Mouse (Mus musculus): Measurements from ENCODE around the gene Prrt1. TPM values are rescaled to one million over a fixed set of nuclear protein-coding genes. Genes with fewer than 3 reads are reported as not detected.
A peak's percentile ranks its signal among the peaks of the same experiment; 100 is the strongest.

Gene Prrt1
- polyA plus RNA-seq, 1 experiment from 2014 or later: 0.17 TPM

- H3K4me2 ChIP-seq (ENCODE audit: low read depth, severe bottlenecking): peak overlapping the region; percentile 89
- no peaks in the 10 kb centered on the region for H3K36me3 ChIP-seq (ENCODE audit: control insufficient read depth, insufficient read depth, low read length)
- H3K4me1 ChIP-seq (ENCODE audit: control insufficient read depth, insufficient read depth, low read length): peaks cover 36% of the 10 kb centered on the region
- WGBS: 5% methylated on average over 19 of the region's 19 CpGs
- H3K27me3 ChIP-seq (ENCODE audit: control insufficient read depth, insufficient read depth, low read length): no peaks in the 10 kb centered on the region
- peak overlapping the region; percentile 92 for H3K9ac ChIP-seq (ENCODE audit: low read length)
- peak overlapping the region; percentile 94 for H3K27ac ChIP-seq (replicated peaks; ENCODE audit: low read depth, low read length)
- DNase-seq (ENCODE audit: low spot score) (no peak), ATAC-seq (ENCODE audit: insufficient number of reproducible peaks, low FRiP score, low TSS enrichment, low read depth) (no peak)
- peak overlapping the region; percentile 74 for H3K4me3 ChIP-seq (ENCODE audit: low read depth, low read length)
- H3K9me3 ChIP-seq (ENCODE audit: control insufficient read depth, low read length): no peaks in the 10 kb centered on the region
Observed at GRCm38 (mm10) chr17:34587814-34588213, 41.5 kb upstream of the Prrt1 start.

- Histone ChIP-seq H3K9me3 (ENCODE audit: control insufficient read depth, low read length) (no peaks in the 10 kb centered on the region), H3K27me3 (ENCODE audit: control insufficient read depth, insufficient read depth, low read length) (no peaks in the 10 kb centered on the region), H3K4me1 (ENCODE audit: control insufficient read depth, insufficient read depth, low read length) (peaks cover 42% of the 10 kb centered on the region), H3K9ac (ENCODE audit: low read length) (no peak overlapping the region), H3K27ac (replicated peaks; ENCODE audit: low read depth, low read length) (peak overlapping the region; percentile 57; the same call in 1 of the 2 replicates), H3K36me3 (ENCODE audit: control insufficient read depth, insufficient read depth, low read length) (no peaks in the 10 kb centered on the region), H3K4me2 (ENCODE audit: low read depth, severe bottlenecking) (no peak overlapping the region), H3K4me3 (ENCODE audit: low read depth, low read length) (no peak overlapping the region)
- DNase-seq (ENCODE audit: low spot score): no peak
- 42% methylated on average over 3 of the region's 3 CpGs for WGBS
- ATAC-seq (ENCODE audit: insufficient number of reproducible peaks, low FRiP score, low TSS enrichment, low read depth): no peak
Observed at GRCm38 (mm10) chr17:34588767-34589166, 40.6 kb upstream of the Prrt1 start.

- 34% methylated on average over 7 of the region's 7 CpGs for WGBS
Observed at GRCm38 (mm10) chr17:34589206-34589605, 40.1 kb upstream of the Prrt1 start.

GRCm38 (mm10) chr17:34589681-34590101, 39.6 kb upstream of the Prrt1 start, which contains the start of gene Gpsm3:
Gpsm3 (plus strand) TSS chr17:34589806.
- Histone ChIP-seq H3K9ac (ENCODE audit: low read length) (no peak within 1 kb of the TSS), H3K36me3 (ENCODE audit: control insufficient read depth, insufficient read depth, low read length) (peaks cover 3% of the 10 kb centered on the region; the same call in 1 of the 2 replicates), H3K27ac (replicated peaks; ENCODE audit: low read depth, low read length) (peak within 1 kb of the TSS; percentile 57; the same call in 1 of the 2 replicates), H3K4me3 (ENCODE audit: low read depth, low read length) (peak within 1 kb of the TSS; percentile 3; the same call in 1 of the 2 replicates), H3K9me3 (ENCODE audit: control insufficient read depth, low read length) (no peaks in the 10 kb centered on the region), H3K27me3 (ENCODE audit: control insufficient read depth, insufficient read depth, low read length) (no peaks in the 10 kb centered on the region), H3K4me2 (ENCODE audit: low read depth, severe bottlenecking) (0 out of 2 replicates have a peak within 1 kb of the TSS, but pooled peaks have one; percentile 3), H3K4me1 (ENCODE audit: control insufficient read depth, insufficient read depth, low read length) (peaks cover 49% of the 10 kb centered on the region)
- ATAC-seq (ENCODE audit: insufficient number of reproducible peaks, low FRiP score, low TSS enrichment, low read depth) (no peak), DNase-seq (ENCODE audit: low spot score) (no peak)
- 19% methylated on average over 7 of the region's 7 CpGs for WGBS

More at GRCm38 (mm10) chr17:34589206-34589605, 40.1 kb upstream of the Prrt1 start:
- H3K9me3 ChIP-seq (ENCODE audit: control insufficient read depth, low read length): no peaks in the 10 kb centered on the region
- H3K9ac ChIP-seq (ENCODE audit: low read length): no peak overlapping the region
- H3K27ac ChIP-seq (replicated peaks; ENCODE audit: low read depth, low read length): peak overlapping the region; percentile 57; the same call in 1 of the 2 replicates
- DNase-seq (ENCODE audit: low spot score) (no peak), ATAC-seq (ENCODE audit: insufficient number of reproducible peaks, low FRiP score, low TSS enrichment, low read depth) (no peak)
- no peaks in the 10 kb centered on the region; the same call in 1 of the 2 replicates for H3K36me3 ChIP-seq (ENCODE audit: control insufficient read depth, insufficient read depth, low read length)
- H3K4me1 ChIP-seq (ENCODE audit: control insufficient read depth, insufficient read depth, low read length): peaks cover 46% of the 10 kb centered on the region
- no peak overlapping the region for H3K4me2 ChIP-seq (ENCODE audit: low read depth, severe bottlenecking)
- no peaks in the 10 kb centered on the region for H3K27me3 ChIP-seq (ENCODE audit: control insufficient read depth, insufficient read depth, low read length)
- H3K4me3 ChIP-seq (ENCODE audit: low read depth, low read length): no peak overlapping the region

- DNase-seq (ENCODE audit: low spot score) (no peak), ATAC-seq (ENCODE audit: insufficient number of reproducible peaks, low FRiP score, low TSS enrichment, low read depth) (no peak)
- Histone ChIP-seq H3K4me1 (ENCODE audit: control insufficient read depth, insufficient read depth, low read length) (peaks cover 49% of the 10 kb centered on the region), H3K9me3 (ENCODE audit: control insufficient read depth, low read length) (no peaks in the 10 kb centered on the region), H3K4me3 (ENCODE audit: low read depth, low read length) (peak overlapping the region; percentile 3; the same call in 1 of the 2 replicates), H3K4me2 (ENCODE audit: low read depth, severe bottlenecking) (no peak overlapping the region), H3K9ac (ENCODE audit: low read length) (no peak overlapping the region), H3K36me3 (ENCODE audit: control insufficient read depth, insufficient read depth, low read length) (peaks cover 4% of the 10 kb centered on the region; the same call in 1 of the 2 replicates), H3K27me3 (ENCODE audit: control insufficient read depth, insufficient read depth, low read length) (no peaks in the 10 kb centered on the region), H3K27ac (replicated peaks; ENCODE audit: low read depth, low read length) (no peak overlapping the region; the same call in 1 of the 2 replicates)
- WGBS: 67% methylated on average over 15 of the region's 15 CpGs
Observed at GRCm38 (mm10) chr17:34590154-34590987, 39.0 kb upstream of the Prrt1 start.

GRCm38 (mm10) chr17:34591029-34591993, 38.0 kb upstream of the Prrt1 start, which contains the start of gene Pbx2:
Pbx2 (plus strand) TSS chr17:34591266.
- H3K36me3 ChIP-seq (ENCODE audit: control insufficient read depth, insufficient read depth, low read length): peaks cover 9% of the 10 kb centered on the region; the same call in 1 of the 2 replicates
- peak within 1 kb of the TSS; percentile 99 for H3K27ac ChIP-seq (replicated peaks; ENCODE audit: low read depth, low read length)
- no peaks in the 10 kb centered on the region for H3K27me3 ChIP-seq (ENCODE audit: control insufficient read depth, insufficient read depth, low read length)
- peak within 1 kb of the TSS; percentile 93 for H3K4me2 ChIP-seq (ENCODE audit: low read depth, severe bottlenecking)
- H3K4me1 ChIP-seq (ENCODE audit: control insufficient read depth, insufficient read depth, low read length): peaks cover 47% of the 10 kb centered on the region
- WGBS: 2% methylated on average over 21 of the region's 21 CpGs
- DNase-seq (ENCODE audit: low spot score) (peak; percentile 65), ATAC-seq (ENCODE audit: insufficient number of reproducible peaks, low FRiP score, low TSS enrichment, low read depth) (no peak; the same call in 1 of the 2 replicates)
- H3K4me3 ChIP-seq (ENCODE audit: low read depth, low read length): peak within 1 kb of the TSS; percentile 95
- H3K9me3 ChIP-seq (ENCODE audit: control insufficient read depth, low read length): no peaks in the 10 kb centered on the region
- H3K9ac ChIP-seq (ENCODE audit: low read length): peak within 1 kb of the TSS; percentile 96

GRCm38 (mm10) chr17:34591994-34592375, 37.3 kb upstream of the Prrt1 start:
- WGBS: 0% methylated on average over 25 of the region's 35 CpGs
- Histone ChIP-seq H3K4me2 (ENCODE audit: low read depth, severe bottlenecking) (peak overlapping the region; percentile 93), H3K4me1 (ENCODE audit: control insufficient read depth, insufficient read depth, low read length) (peaks cover 46% of the 10 kb centered on the region), H3K27ac (replicated peaks; ENCODE audit: low read depth, low read length) (peak overlapping the region; percentile 99), H3K9me3 (ENCODE audit: control insufficient read depth, low read length) (no peaks in the 10 kb centered on the region), H3K9ac (ENCODE audit: low read length) (peak overlapping the region; percentile 96), H3K36me3 (ENCODE audit: control insufficient read depth, insufficient read depth, low read length) (peaks cover 9% of the 10 kb centered on the region; the same call in 1 of the 2 replicates), H3K27me3 (ENCODE audit: control insufficient read depth, insufficient read depth, low read length) (no peaks in the 10 kb centered on the region), H3K4me3 (ENCODE audit: low read depth, low read length) (peak overlapping the region; percentile 95)
- peak; percentile 24 for ATAC-seq (ENCODE audit: insufficient number of reproducible peaks, low FRiP score, low TSS enrichment, low read depth)
- peak; percentile 93 for DNase-seq (ENCODE audit: low spot score)
